Mouse (Mus musculus) adipose tissue, adult 10 weeks (tissue): Measurements from ENCODE around the gene Mfsd2a. TPM values are rescaled to one million over a fixed set of nuclear protein-coding genes. Genes with fewer than 3 reads are reported as not detected.

ENCODE experiments used
- polyA plus RNA-seq: library from polyadenylated mRNA; stranded (reverse); fragments of 350-450 nt; fragmentation: Illumina TruSeq; extraction: RNeasy Lipid Tissue Mini Kit (QIAGEN cat#74804); gene quantifications from one replicate; pipeline ENCODE4 v1.2.3, GENCODE M21; 2014; ENCODE audit warnings: low read depth, low replicate concordance

Gene Mfsd2a
- 62.8 TPM for polyA plus RNA-seq

DNA sequence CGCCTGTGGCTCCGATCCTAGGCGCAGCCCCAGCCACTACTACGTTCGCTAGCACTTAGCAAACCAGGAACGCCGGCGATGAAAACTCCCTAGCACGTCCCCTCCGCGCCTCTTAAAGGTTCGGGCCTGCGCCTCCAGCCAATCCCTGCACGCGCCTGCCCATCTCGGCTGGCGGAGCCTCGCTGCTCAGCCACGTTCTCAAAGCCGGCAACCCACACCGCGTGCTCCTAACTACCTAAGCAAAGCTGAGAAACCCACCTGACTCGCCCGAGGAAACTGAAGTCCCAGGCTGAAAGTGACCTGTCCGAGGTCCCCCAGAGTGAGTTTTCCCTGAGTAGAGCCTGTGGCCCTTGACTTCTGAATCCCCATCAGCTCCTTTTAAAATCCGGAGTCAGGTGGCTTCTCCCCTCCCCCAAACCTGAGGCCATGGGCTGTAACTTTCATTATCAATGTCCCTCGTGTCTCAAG is at the start of gene Mfsd2a:
Gene Mfsd2a, minus strand, starts transcription at position 89 of the 468 bp plus-strand sequence.

DNA sequence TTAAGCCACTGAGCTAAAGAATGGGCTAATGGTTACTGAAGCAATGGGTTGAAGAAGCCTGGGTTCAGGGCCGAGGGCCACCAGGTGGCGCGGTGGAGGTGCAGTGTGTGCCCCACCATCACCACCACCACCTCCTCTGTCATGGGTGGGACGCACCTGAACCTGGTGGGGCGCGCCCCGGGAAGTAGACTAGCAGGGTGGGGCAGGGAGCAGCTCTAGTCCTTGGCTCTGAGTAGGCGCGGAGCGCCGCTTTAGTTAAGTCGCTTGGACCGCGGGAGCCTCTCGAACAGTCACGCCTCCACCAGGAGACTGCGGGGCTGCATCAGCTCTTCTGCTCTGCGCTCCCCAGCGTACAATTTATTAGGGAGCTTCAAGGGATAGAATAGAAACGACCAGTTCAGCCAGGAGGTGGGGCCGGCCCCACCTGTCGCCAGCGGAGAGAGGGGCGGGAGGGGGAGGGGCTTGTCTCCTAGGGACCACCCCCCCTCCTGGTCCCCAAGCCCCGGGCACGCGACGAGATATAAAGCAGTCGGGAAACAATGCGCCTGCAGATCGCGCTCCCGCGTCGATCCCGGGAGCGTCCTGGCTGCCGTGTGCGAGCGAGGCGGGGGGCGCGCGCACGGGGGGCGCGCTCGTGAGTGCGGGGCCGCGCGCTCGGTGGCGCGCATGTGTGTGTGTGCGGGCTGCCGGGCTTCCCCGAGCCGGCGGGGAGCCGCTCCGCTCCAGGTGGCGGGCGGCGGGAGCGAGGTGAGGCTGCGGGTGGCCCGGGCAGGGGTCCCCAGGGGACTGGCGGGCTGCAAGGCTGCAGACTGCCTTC is 34.6 kb upstream of the Mfsd2a start, which contains the start of gene Mycl:
Gene Mycl, plus strand, starts transcription at position 249 of the 817 bp plus-strand sequence.

Other genes starting within 250 kb of the Mfsd2a start
- gene Ppt1, start 124.9 kb downstream of the Mfsd2a start, polyA plus RNA-seq: 108 TPM
- gene Cap1, start 75.1 kb downstream of the Mfsd2a start, polyA plus RNA-seq: 123 TPM
- 15.5 TPM for gene Mycl, start 34.5 kb upstream of the Mfsd2a start, polyA plus RNA-seq
- gene Trit1, start 55.4 kb upstream of the Mfsd2a start, polyA plus RNA-seq: 19.4 TPM
- gene Bmp8b, start 144.0 kb upstream of the Mfsd2a start, polyA plus RNA-seq: 0.15 TPM
- gene Oxct2b, start 155.1 kb upstream of the Mfsd2a start, polyA plus RNA-seq: 5.8 TPM
- 22.7 TPM for gene Ppie, start 178.8 kb upstream of the Mfsd2a start, polyA plus RNA-seq
- gene Hpcal4, start 222.0 kb upstream of the Mfsd2a start, polyA plus RNA-seq: 0.50 TPM
- 0.35 TPM for gene Nt5c1a, start 240.3 kb upstream of the Mfsd2a start, polyA plus RNA-seq